In genomic region chr10:82833926-82834325, GRCm38 (mm10) we compare ENCODE assay signal across 8 mouse cellular contexts. TPM values are rescaled to one million over a fixed set of nuclear protein-coding genes. Genes with fewer than 3 reads are reported as not detected.
DNase-seq lines count a peak whose midpoint lies in the region; ATAC-seq and TF ChIP-seq lines count a peak whose summit lies in the region.

Gene Txnrd1, plus strand, starts transcription at chr10:82833951.

- no peak within 1 kb of the TSS for H3K9ac ChIP-seq in forebrain, embryonic 14.5 days (ENCODE audit: low read length)
- H3K9ac ChIP-seq in hindbrain, embryonic 11.5 days (ENCODE audit: low read depth, low read length) = no peak within 1 kb of the TSS
- H3K9ac ChIP-seq in liver, embryonic 12.5 days = no peak within 1 kb of the TSS
- no peak within 1 kb of the TSS for H3K9ac ChIP-seq in stomach, embryonic 14.5 days (replicated peaks; ENCODE audit: low read depth, low read length)

- H3K36me3 ChIP-seq in G1E (replicated peaks) = no peaks in the 10 kb centered on the region
- H3K36me3 ChIP-seq in forebrain, embryonic 14.5 days (ENCODE audit: control insufficient read depth, insufficient read depth, low read length) = no peaks in the 10 kb centered on the region
- H3K36me3 ChIP-seq in hindbrain, embryonic 11.5 days (ENCODE audit: control insufficient read depth, insufficient read depth, low read length) = no peaks in the 10 kb centered on the region
- no peaks in the 10 kb centered on the region for H3K36me3 ChIP-seq in liver, embryonic 12.5 days
- no peaks in the 10 kb centered on the region for H3K36me3 ChIP-seq in stomach, embryonic 14.5 days (ENCODE audit: control insufficient read depth, insufficient read depth, low read length)

- no peak within 1 kb of the TSS for H3K27ac ChIP-seq in cerebellum, adult 2 months (ENCODE audit: insufficient read depth, low read length)
- H3K27ac ChIP-seq in forebrain, embryonic 14.5 days (ENCODE audit: low read depth, low read length) = no peak within 1 kb of the TSS
- no peak within 1 kb of the TSS for H3K27ac ChIP-seq in hindbrain, embryonic 11.5 days (ENCODE audit: low read depth, low read length)
- no peak within 1 kb of the TSS for H3K27ac ChIP-seq in liver, embryonic 12.5 days
- peak within 1 kb of the TSS; percentile 61; the same call in 1 of the 2 replicates for H3K27ac ChIP-seq in stomach, embryonic 14.5 days (ENCODE audit: low read length)

- no peaks in the 10 kb centered on the region for H3K27me3 ChIP-seq in cerebellum, adult 2 months (ENCODE audit: control insufficient read depth, insufficient read depth, low read length)
- H3K27me3 ChIP-seq in G1E (ENCODE audit: insufficient read depth, low read length) = peaks cover 34% of the 10 kb centered on the region
- H3K27me3 ChIP-seq in forebrain, embryonic 14.5 days (replicated peaks; ENCODE audit: control insufficient read depth, insufficient read depth, low read length) = no peaks in the 10 kb centered on the region
- no peaks in the 10 kb centered on the region for H3K27me3 ChIP-seq in hindbrain, embryonic 11.5 days (ENCODE audit: control insufficient read depth, insufficient read depth, low read length)
- H3K27me3 ChIP-seq in liver, embryonic 12.5 days (replicated peaks) = no peaks in the 10 kb centered on the region
- no peaks in the 10 kb centered on the region for H3K27me3 ChIP-seq in stomach, embryonic 14.5 days (ENCODE audit: control insufficient read depth, insufficient read depth, low read length)

- H3K4me1 ChIP-seq in cerebellum, adult 2 months (ENCODE audit: control insufficient read depth, insufficient read depth, low read length) = no peaks in the 10 kb centered on the region
- peaks cover 8% of the 10 kb centered on the region for H3K4me1 ChIP-seq in G1E (ENCODE audit: insufficient read depth, low read depth, low read length)
- H3K4me1 ChIP-seq in forebrain, embryonic 14.5 days (ENCODE audit: control insufficient read depth, insufficient read depth, low read length) = no peaks in the 10 kb centered on the region
- no peaks in the 10 kb centered on the region for H3K4me1 ChIP-seq in hindbrain, embryonic 11.5 days (replicated peaks; ENCODE audit: control insufficient read depth, insufficient read depth, low read length)
- H3K4me1 ChIP-seq in liver, embryonic 12.5 days = no peaks in the 10 kb centered on the region
- H3K4me1 ChIP-seq in stomach, embryonic 14.5 days (ENCODE audit: control insufficient read depth, insufficient read depth, low read length) = peaks cover 13% of the 10 kb centered on the region; the same call in 1 of the 2 replicates

- no peak for ATAC-seq in G1E (ENCODE audit: extremely low read depth, insufficient number of reproducible peaks, low FRiP score, poor library complexity, severe bottlenecking)
- ATAC-seq in forebrain, embryonic 14.5 days = no peak
- ATAC-seq in hindbrain, embryonic 11.5 days (ENCODE audit: low FRiP score) = no peak
- no peak for ATAC-seq in liver, embryonic 12.5 days
- ATAC-seq in stomach, embryonic 14.5 days (ENCODE audit: insufficient number of reproducible peaks, insufficient read depth, low FRiP score, low read depth) = peak; percentile 71; the same call in 1 of the 2 replicates
- ATAC-seq in frontal cortex, adult (ENCODE audit: low TSS enrichment) = no peak

- WGBS in cerebellum, adult 2 months = 61% methylated on average over 9 of the region's 9 CpGs
- WGBS in forebrain, embryonic 14.5 days = 52% methylated on average over 9 of the region's 9 CpGs
- 78% methylated on average over 9 of the region's 9 CpGs for WGBS in hindbrain, embryonic 11.5 days
- 60% methylated on average over 9 of the region's 9 CpGs for WGBS in liver, embryonic 12.5 days (ENCODE audit: insufficient replicate concordance)
- 21% methylated on average over 9 of the region's 9 CpGs for WGBS in stomach, embryonic 14.5 days

- no peak within 1 kb of the TSS for H3K4me2 ChIP-seq in forebrain, embryonic 14.5 days (ENCODE audit: low read length)
- no peak within 1 kb of the TSS for H3K4me2 ChIP-seq in hindbrain, embryonic 11.5 days (replicated peaks; ENCODE audit: low read depth, low read length)
- no peak within 1 kb of the TSS for H3K4me2 ChIP-seq in liver, embryonic 12.5 days
- H3K4me2 ChIP-seq in stomach, embryonic 14.5 days (replicated peaks; ENCODE audit: low read depth, low read length) = no peak within 1 kb of the TSS

- no peak for DNase-seq in cerebellum, adult 2 months
- no peak for DNase-seq in cerebellum, adult 9-10 months
- DNase-seq in G1E (ENCODE audit: low spot score) = no peak
- DNase-seq in forebrain, embryonic 14.5 days (ENCODE audit: low spot score) = no peak
- DNase-seq in hindbrain, embryonic 11.5 days (ENCODE audit: low spot score) = no peak

- H3K4me3 ChIP-seq in cerebellum, adult 2 months (replicated peaks; ENCODE audit: insufficient read depth, low read depth, low read length) = no peak within 1 kb of the TSS
- H3K4me3 ChIP-seq in G1E (ENCODE audit: low read depth, low read length) = no peak within 1 kb of the TSS
- no peak within 1 kb of the TSS for H3K4me3 ChIP-seq in forebrain, embryonic 14.5 days (ENCODE audit: low read depth, low read length)
- no peak within 1 kb of the TSS for H3K4me3 ChIP-seq in hindbrain, embryonic 11.5 days (ENCODE audit: low read depth, low read length)
- no peak within 1 kb of the TSS for H3K4me3 ChIP-seq in liver, embryonic 12.5 days
- H3K4me3 ChIP-seq in stomach, embryonic 14.5 days (ENCODE audit: low read depth, low read length) = no peak within 1 kb of the TSS

- TF ChIP-seq POLR2A in cerebellum, adult 2 months (IDR thresholded peaks at IDR 0.05; ENCODE audit: borderline replicate concordance, insufficient read depth, low read length) = no peak

- TF ChIP-seq CTCF in cerebellum, adult 2 months (IDR thresholded peaks at IDR 0.05; ENCODE audit: borderline replicate concordance, insufficient read depth, low read depth, low read length) = no peak
- TF ChIP-seq CTCF in G1E (IDR thresholded peaks at IDR 0.05; ENCODE audit: low read depth, low read length) = no peak

- H3K9me3 ChIP-seq in G1E (replicated peaks) = no peaks in the 10 kb centered on the region
- no peaks in the 10 kb centered on the region for H3K9me3 ChIP-seq in forebrain, embryonic 14.5 days (replicated peaks; ENCODE audit: control insufficient read depth, low read length)
- H3K9me3 ChIP-seq in hindbrain, embryonic 11.5 days (ENCODE audit: control insufficient read depth, low read length) = no peaks in the 10 kb centered on the region
- H3K9me3 ChIP-seq in liver, embryonic 12.5 days (replicated peaks) = no peaks in the 10 kb centered on the region
- peaks cover 5% of the 10 kb centered on the region; the same call in 1 of the 2 replicates for H3K9me3 ChIP-seq in stomach, embryonic 14.5 days (ENCODE audit: control insufficient read depth, low read depth, low read length)

RNA-seq across cellular contexts. Expression of gene Txnrd1, which starts in this region (rescaled TPM):
- 48.6 and 50.9 TPM in 2 replicates for polyA plus RNA-seq in cerebellum, adult 2 months (2012; rRNA removed)
- total RNA-seq in G1E (2014; fragmentation: Nextera tagmentation) (60.8 and 73.1 TPM in 2 replicates), G1E (2017) (83.1 and 88.7 TPM in 2 replicates)
- polyA plus RNA-seq in G1E (2012) = 83.9 and 114 TPM in 2 replicates
- polyA plus RNA-seq in forebrain, embryonic 14.5 days (2014; fragmentation: Nextera tagmentation; extraction: Ambion mirVana) = 157 and 169 TPM in 2 replicates
- polyA plus RNA-seq in hindbrain, embryonic 11.5 days (2014; fragmentation: Nextera tagmentation; extraction: Ambion mirVana) = 170 and 196 TPM in 2 replicates
- 106 and 108 TPM in 2 replicates for polyA plus RNA-seq in liver, embryonic 12.5 days (2016; fragmentation: Nextera tagmentation; extraction: Ambion mirVana)
- polyA plus RNA-seq in stomach, embryonic 14.5 days (2014; fragmentation: Nextera tagmentation; extraction: Ambion mirVana) = 98.3 and 98.7 TPM in 2 replicates
